Mouse (Mus musculus) CD8-positive naive resting alpha-beta T cell, adult 57 days (primary cell): ENCODE measurements around the gene Vat1. TPM values are rescaled to one million over a fixed set of nuclear protein-coding genes. Genes with fewer than 3 reads are reported as not detected.

ENCODE experiments used
- total RNA-seq: library from RNA; stranded (reverse); gene quantifications from one replicate; pipeline ENCODE4 v1.2.4, GENCODE M21; 2023

Vat1 gene
- 15.0 TPM for total RNA-seq

GRCm38 (mm10) chr11:101465869-101466551, at the start of gene Vat1:
Gene Vat1, minus strand, starts transcription at chr11:101466230.

GRCm38 (mm10) chr11:101464211-101465100, 1.6 kb downstream of the Vat1 start, which contains the start of gene Rnd2:
Gene Rnd2, plus strand, starts transcription at chr11:101464999.

GRCm38 (mm10) chr11:101448274-101448746, 17.7 kb downstream of the Vat1 start, which contains the start of gene Ifi35:
Gene Ifi35, plus strand, starts transcription at chr11:101448407.

GRCm38 (mm10) chr11:101442127-101442693, 23.8 kb downstream of the Vat1 start, which contains the start of gene Rpl27:
Gene Rpl27, plus strand, starts transcription at chr11:101442298.

GRCm38 (mm10) chr11:101424925-101425813, 40.9 kb downstream of the Vat1 start, which contains the start of the genes Rundc1 and Ptges3l:
Gene Rundc1, plus strand, starts transcription at chr11:101425085.
Gene Ptges3l, minus strand, starts transcription at chr11:101425333.

GRCm38 (mm10) chr11:101424105-101424851, 41.8 kb downstream of the Vat1 start, which contains the start of gene Gm27029:
Gene Gm27029, minus strand, starts transcription at chr11:101424796.

GRCm38 (mm10) chr11:101417101-101417855, 48.8 kb downstream of the Vat1 start, which contains the start of gene Aarsd1:
Gene Aarsd1, minus strand, starts transcription at chr11:101417615.

Other genes starting within 250 kb of the Vat1 start
- 89.3 TPM for gene Ezh1, start 239.8 kb downstream of the Vat1 start, total RNA-seq
- 0.40 TPM for gene Ramp2, start 220.2 kb downstream of the Vat1 start, total RNA-seq
- 71.7 TPM for gene Vps25, start 212.5 kb downstream of the Vat1 start, total RNA-seq
- gene Wnk4, start 205.7 kb downstream of the Vat1 start, total RNA-seq = 2.8 TPM
- not detected for gene Cntd1, start 187.2 kb downstream of the Vat1 start, total RNA-seq
- gene Coa3, start 187.1 kb downstream of the Vat1 start, total RNA-seq = 35.6 TPM
- gene Becn1, start 163.9 kb downstream of the Vat1 start, total RNA-seq = 196 TPM
- 118 TPM for gene Psme3, start 150.0 kb downstream of the Vat1 start, total RNA-seq
- gene Aoc2, start 141.2 kb downstream of the Vat1 start, total RNA-seq = 24.1 TPM
- gene Aoc3, start 135.6 kb downstream of the Vat1 start, total RNA-seq = 1.2 TPM
- gene G6pc, start 98.7 kb downstream of the Vat1 start, total RNA-seq = not detected
- gene Aarsd1, start 48.6 kb downstream of the Vat1 start, total RNA-seq = 23.4 TPM
- gene Gm27029, start 41.4 kb downstream of the Vat1 start, total RNA-seq = 2.0 TPM
- gene Rundc1, start 41.1 kb downstream of the Vat1 start, total RNA-seq = 23.9 TPM
- gene Ptges3l, start 40.9 kb downstream of the Vat1 start, total RNA-seq = 7.1 TPM
- gene Rpl27, start 23.9 kb downstream of the Vat1 start, total RNA-seq = 134 TPM
- gene Ifi35, start 17.8 kb downstream of the Vat1 start, total RNA-seq = 60.5 TPM
- gene Rnd2, start 1.2 kb downstream of the Vat1 start, total RNA-seq = not detected
- gene Brca1, start 85.7 kb upstream of the Vat1 start, total RNA-seq = 2.5 TPM
- gene Nbr1, start 85.9 kb upstream of the Vat1 start, total RNA-seq = 132 TPM
- gene Tmem106a, start 116.0 kb upstream of the Vat1 start, total RNA-seq = 7.7 TPM
- gene Gm11634, start 133.0 kb upstream of the Vat1 start, total RNA-seq = not detected
- gene Rdm1, start 161.0 kb upstream of the Vat1 start, total RNA-seq = 33.6 TPM
- gene Arl4d, start 199.3 kb upstream of the Vat1 start, total RNA-seq = 4.0 TPM